Comparison of ENCODE assay signal across 8 mouse cellular contexts in the genomic region with DNA sequence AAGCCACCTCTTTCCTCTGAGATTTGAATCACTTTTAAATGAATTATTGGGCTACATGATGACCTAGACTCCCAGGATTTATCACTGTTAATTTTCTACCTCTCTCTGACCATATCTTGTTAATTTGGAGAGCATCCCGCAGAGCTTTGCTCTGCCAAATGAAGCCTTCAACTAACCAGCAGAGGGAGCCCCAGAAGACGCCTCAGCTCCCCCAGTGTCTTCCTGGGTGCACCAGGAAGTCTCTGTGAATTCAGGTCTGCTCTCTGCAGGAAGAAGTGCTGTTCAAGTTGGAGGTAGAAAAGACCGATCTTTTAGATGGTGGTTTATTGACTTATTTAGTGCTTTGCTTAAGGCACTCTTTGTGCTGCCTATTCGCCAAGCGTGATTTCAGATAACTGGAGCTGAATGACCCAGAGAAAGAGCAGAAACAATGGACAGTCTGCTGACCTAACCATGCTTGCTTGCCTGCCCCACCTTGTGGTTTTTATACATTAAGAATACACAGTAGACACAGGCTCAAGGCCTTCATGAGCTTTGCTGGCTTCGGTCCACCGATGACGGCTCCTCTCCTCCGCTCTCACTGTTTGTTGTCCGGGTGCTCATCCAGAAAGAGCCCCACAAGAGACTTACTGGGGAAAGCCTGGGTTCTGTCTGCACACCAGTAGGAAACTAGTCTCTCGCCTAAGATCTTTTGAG. TPM values are rescaled to one million over a fixed set of nuclear protein-coding genes. Genes with fewer than 3 reads are reported as not detected.
A peak's percentile ranks its signal among the peaks of the same experiment; 100 is the strongest.
DNase-seq lines count a peak whose midpoint lies in the region; ATAC-seq and TF ChIP-seq lines count a peak whose summit lies in the region.

No protein-coding gene starts in this region.

- no peaks in the 10 kb centered on the region for H3K9me3 ChIP-seq in heart, postnatal 0 days (replicated peaks; ENCODE audit: control insufficient read depth, low read length)
- no peaks in the 10 kb centered on the region for H3K9me3 ChIP-seq in intestine, postnatal 0 days (ENCODE audit: control insufficient read depth)

- H3K36me3 ChIP-seq in heart, postnatal 0 days (replicated peaks; ENCODE audit: control insufficient read depth, insufficient read depth, low read length): no peaks in the 10 kb centered on the region
- H3K36me3 ChIP-seq in intestine, postnatal 0 days (ENCODE audit: control insufficient read depth, insufficient read depth): no peaks in the 10 kb centered on the region

- H3K27ac ChIP-seq in heart, postnatal 0 days (ENCODE audit: low read depth): no peak overlapping the region
- no peak overlapping the region for H3K27ac ChIP-seq in intestine, postnatal 0 days (ENCODE audit: low read depth, low read length)

- no peak overlapping the region for H3K9ac ChIP-seq in heart, postnatal 0 days (replicated peaks; ENCODE audit: low read depth, low read length)
- H3K9ac ChIP-seq in intestine, postnatal 0 days (ENCODE audit: low read depth, low read length): no peak overlapping the region

- no peaks in the 10 kb centered on the region for H3K27me3 ChIP-seq in heart, postnatal 0 days (ENCODE audit: control insufficient read depth, insufficient read depth, low read length)
- H3K27me3 ChIP-seq in intestine, postnatal 0 days (replicated peaks; ENCODE audit: control insufficient read depth, insufficient read depth, low read length): no peaks in the 10 kb centered on the region

- no peak for TF ChIP-seq EP300 in heart, postnatal 0 days (IDR thresholded peaks at IDR 0.05; ENCODE audit: low read depth)

- TF ChIP-seq CTCF in heart, postnatal 0 days (IDR thresholded peaks at IDR 0.05; ENCODE audit: low read depth): peak; percentile 57
- peak; percentile 82 for TF ChIP-seq CTCF in intestine, postnatal 0 days (IDR thresholded peaks at IDR 0.05; ENCODE audit: low read depth)

- no peak overlapping the region for H3K4me2 ChIP-seq in heart, postnatal 0 days (ENCODE audit: low read depth, low read length)
- H3K4me2 ChIP-seq in intestine, postnatal 0 days (replicated peaks; ENCODE audit: low read depth): no peak overlapping the region

- no peak for ATAC-seq in heart, postnatal 0 days (ENCODE audit: insufficient read depth, low read depth)
- peak; percentile 65 for ATAC-seq in intestine, postnatal 0 days
- peak; percentile 98 for ATAC-seq in megakaryocyte-erythroid progenitor cell, adult 5-6 weeks (replicated peaks; ENCODE audit: low FRiP score, low TSS enrichment, poor library complexity, severe bottlenecking)

- H3K4me1 ChIP-seq in heart, postnatal 0 days (ENCODE audit: control insufficient read depth, insufficient read depth): no peaks in the 10 kb centered on the region
- no peaks in the 10 kb centered on the region for H3K4me1 ChIP-seq in intestine, postnatal 0 days (replicated peaks; ENCODE audit: control insufficient read depth, insufficient read depth, low read length)

- DNase-seq in heart, postnatal 0 days (ENCODE audit: low spot score): peak; percentile 21
- DNase-seq in heart, adult 9 months (ENCODE audit: low spot score in 2 of 2): no peak
- DNase-seq in urinary bladder, postnatal 25 days (ENCODE audit: low spot score): peak; percentile 5
- DNase-seq in urinary bladder, postnatal 4 days (ENCODE audit: low spot score in 2 of 2): no peak
- DNase-seq in cerebellum, postnatal 10 days: peak; percentile 53 to 56
- no peak for DNase-seq in c-Kit-positive CD71-positive TER-119-positive erythroid progenitor cells, embryonic 14.5 days (ENCODE audit: low spot score)

- no peak overlapping the region for H3K4me3 ChIP-seq in heart, postnatal 0 days (ENCODE audit: low read depth, low read length)
- no peak overlapping the region for H3K4me3 ChIP-seq in intestine, postnatal 0 days (ENCODE audit: low read depth, low read length)

- WGBS in heart, postnatal 0 days: 68% methylated on average over 11 of the region's 11 CpGs
- WGBS in intestine, postnatal 0 days: 64% methylated on average over 11 of the region's 11 CpGs

RNA-seq across cellular contexts. Expression of a gene that starts 38.9 kb away (rescaled TPM):
- not detected in 2 replicates for total RNA-seq in heart, postnatal 0 days (2014; rRNA removed; ENCODE audit: low replicate concordance)
- polyA plus RNA-seq in heart, postnatal 0 days (2015; fragmentation: Nextera tagmentation; extraction: Ambion mirVana): 0.05 and 0.19 TPM in 2 replicates
- polyA plus RNA-seq in intestine, postnatal 0 days (2015; fragmentation: Nextera tagmentation; extraction: Ambion mirVana): 0.04 and 0.08 TPM in 2 replicates
- total RNA-seq in megakaryocyte-erythroid progenitor cell, adult 5-6 weeks (2014; fragmentation: Nextera tagmentation): not detected in 2 replicates
- total RNA-seq in megakaryocyte-erythroid progenitor cell, adult 5-6 weeks (2017): not detected in 2 replicates

RNA-seq across cellular contexts. Expression of a gene that starts 39.1 kb away (rescaled TPM):
- total RNA-seq in heart, postnatal 0 days (2014; rRNA removed; ENCODE audit: low replicate concordance): 17.4 and 35.9 TPM in 2 replicates
- 15.1 and 17.5 TPM in 2 replicates for polyA plus RNA-seq in heart, postnatal 0 days (2015; fragmentation: Nextera tagmentation; extraction: Ambion mirVana)
- polyA plus RNA-seq in intestine, postnatal 0 days (2015; fragmentation: Nextera tagmentation; extraction: Ambion mirVana): 2.0 and 3.7 TPM in 2 replicates
- 62.2 and 81.3 TPM in 2 replicates for total RNA-seq in megakaryocyte-erythroid progenitor cell, adult 5-6 weeks (2014; fragmentation: Nextera tagmentation)
- total RNA-seq in megakaryocyte-erythroid progenitor cell, adult 5-6 weeks (2017): 49.6 and 87.1 TPM in 2 replicates

Comparison
In these comparisons a context has a peak if more than half of its experiments do, and no peak if none do; other contexts are left out.
1. DNase-seq: peak in heart, postnatal 0 days (single experiment), urinary bladder, postnatal 25 days (single experiment) and cerebellum, postnatal 10 days (2 of 2); none in heart, adult 9 months (0 of 2), urinary bladder, postnatal 4 days (0 of 2) and c-Kit-positive CD71-positive TER-119-positive erythroid progenitor cells, embryonic 14.5 days (single experiment).